In genomic region chr2:84851130-84852040, GRCm38 (mm10) we compare ENCODE assay signal across 9 mouse cellular contexts. TPM values are rescaled to one million over a fixed set of nuclear protein-coding genes. Genes with fewer than 3 reads are reported as not detected.
DNase-seq lines count a peak whose midpoint lies in the region; ATAC-seq lines count a peak whose summit lies in the region.
"Had no signal": no experiment of that assay in that cellular context is flagged by ENCODE, and none has a peak within 500 bp of the region (broad histone marks: within the 10 kb centered on the region; RNA-seq: fewer than 3 reads in every experiment).

No protein-coding gene starts in this region.

- no peak overlapping the region for H3K27ac ChIP-seq in heart, embryonic 16.5 days (ENCODE audit: low read length)

- WGBS in heart, embryonic 16.5 days: 41% methylated on average over 23 of the region's 23 CpGs

- peaks cover 8% of the 10 kb centered on the region for H3K4me1 ChIP-seq in heart, embryonic 16.5 days (ENCODE audit: control insufficient read depth, insufficient read depth, low read length)

- peak overlapping the region; percentile 55 for H3K4me2 ChIP-seq in heart, embryonic 16.5 days (ENCODE audit: low read depth, low read length)

- H3K9ac ChIP-seq in heart, embryonic 16.5 days (ENCODE audit: low read length): no peak overlapping the region

- H3K9me3 ChIP-seq in heart, embryonic 16.5 days (replicated peaks; ENCODE audit: control insufficient read depth, low read length): no peaks in the 10 kb centered on the region

- H3K36me3 ChIP-seq in heart, embryonic 16.5 days (ENCODE audit: control insufficient read depth, insufficient read depth): peaks cover 4% of the 10 kb centered on the region; the same call in 1 of the 2 replicates

- no peaks in the 10 kb centered on the region for H3K27me3 ChIP-seq in heart, embryonic 16.5 days (ENCODE audit: control insufficient read depth, insufficient read depth, low read length)
- H3K27me3 ChIP-seq: CH12.LX had no signal

- peak; percentile 26 for DNase-seq in urinary bladder, postnatal 25 days (ENCODE audit: low spot score)
- DNase-seq in urinary bladder, adult 2 months (ENCODE audit: low spot score): no peak
- peak; percentile 77 for DNase-seq in kidney, postnatal 10 days
- peak; percentile 74 for DNase-seq in lung, postnatal 25 days (ENCODE audit: low spot score)
- DNase-seq in testis, postnatal 10 days (ENCODE audit: low spot score): peak; percentile 79
- no peak for DNase-seq in right cerebral cortex, adult 2 months (ENCODE audit: low spot score in 2 of 2)
- no peak for DNase-seq in T-cell, adult 2 months (ENCODE audit: low spot score)

- H3K4me3 ChIP-seq in heart, embryonic 16.5 days (ENCODE audit: low read length): peak overlapping the region; percentile 23; the same call in 1 of the 2 replicates

- ATAC-seq in heart, embryonic 16.5 days (replicated peaks; ENCODE audit: extremely low read depth, insufficient read depth, low FRiP score): peak; percentile 67

RNA-seq across cellular contexts. Expression of gene Slc43a1, which starts 12.7 kb away (rescaled TPM):
- polyA plus RNA-seq in urinary bladder, adult 2 months (2012; rRNA removed): 11.4 and 12.6 TPM in 2 replicates
- polyA plus RNA-seq in heart, embryonic 16.5 days (2015; fragmentation: Nextera tagmentation; extraction: Ambion mirVana): 8.0 and 8.7 TPM in 2 replicates

RNA-seq across cellular contexts. Expression of gene Timm10, which starts 24.6 kb away (rescaled TPM):
- polyA plus RNA-seq in urinary bladder, adult 2 months (2012; rRNA removed): 35.0 and 47.5 TPM in 2 replicates
- 92.9 and 97.9 TPM in 2 replicates for polyA plus RNA-seq in heart, embryonic 16.5 days (2015; fragmentation: Nextera tagmentation; extraction: Ambion mirVana)

RNA-seq across cellular contexts. Expression of gene Smtnl1, which starts 28.9 kb away (rescaled TPM):
- not detected in 2 replicates for polyA plus RNA-seq in urinary bladder, adult 2 months (2012; rRNA removed)
- 0.21 and 0.24 TPM in 2 replicates for polyA plus RNA-seq in heart, embryonic 16.5 days (2015; fragmentation: Nextera tagmentation; extraction: Ambion mirVana)

RNA-seq across cellular contexts. Expression of gene Rtn4rl2, which starts 35.1 kb away (rescaled TPM):
- polyA plus RNA-seq in urinary bladder, adult 2 months (2012; rRNA removed): 1.4 and 1.6 TPM in 2 replicates
- 1.5 and 1.7 TPM in 2 replicates for polyA plus RNA-seq in heart, embryonic 16.5 days (2015; fragmentation: Nextera tagmentation; extraction: Ambion mirVana)

RNA-seq across cellular contexts. Expression of gene Ube2l6, which starts 52.8 kb away (rescaled TPM):
- polyA plus RNA-seq in urinary bladder, adult 2 months (2012; rRNA removed): 36.2 and 36.3 TPM in 2 replicates
- polyA plus RNA-seq in heart, embryonic 16.5 days (2015; fragmentation: Nextera tagmentation; extraction: Ambion mirVana): 102 and 110 TPM in 2 replicates

Comparison
In these comparisons a context has a peak if more than half of its experiments do, and no peak if none do; other contexts are left out.
1. DNase-seq: peak in urinary bladder, postnatal 25 days (single experiment), kidney, postnatal 10 days (single experiment), lung, postnatal 25 days (single experiment) and testis, postnatal 10 days (single experiment); none in urinary bladder, adult 2 months (single experiment), right cerebral cortex, adult 2 months (0 of 2) and T-cell, adult 2 months (single experiment).